Mouse (Mus musculus): ENCODE measurements around the gene Cdk14. TPM values are rescaled to one million over a fixed set of nuclear protein-coding genes. Genes with fewer than 3 reads are reported as not detected.

The Cdk14 gene
- polyA plus RNA-seq, 1 experiment from 2014 or later: 21.8 TPM

DNA sequence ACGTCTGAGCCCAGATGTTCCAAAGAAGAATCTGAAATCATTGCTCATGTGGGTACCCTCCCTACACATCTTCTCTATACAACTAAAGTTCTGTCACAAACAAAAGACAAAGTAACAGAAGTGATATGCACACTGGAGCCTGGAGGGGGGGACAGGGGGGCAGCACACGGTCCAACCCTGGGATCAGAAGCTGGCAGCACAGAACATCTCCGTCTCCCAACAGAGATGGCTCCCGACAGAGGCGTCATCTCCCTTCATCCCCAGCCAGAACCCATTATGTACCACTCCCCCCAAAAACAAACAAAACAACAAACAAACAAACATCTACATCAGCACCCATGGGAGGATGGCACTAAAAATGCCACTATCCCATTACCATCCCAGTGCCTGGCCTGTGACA lies 59.8 kb downstream of the Cdk14 start:
- H3K27me3 ChIP-seq: no peaks in the 10 kb centered on the region
- ATAC-seq: no peak
- no peak overlapping the region for H3K27ac ChIP-seq
- H3K9ac ChIP-seq: no peak overlapping the region
- WGBS: 89% methylated on average over 5 of the region's 5 CpGs
- H3K4me3 ChIP-seq: no peak overlapping the region
- H3K4me2 ChIP-seq: no peak overlapping the region
- H3K4me1 ChIP-seq: peaks cover 6% of the 10 kb centered on the region
- H3K9me3 ChIP-seq (replicated peaks): peaks cover 8% of the 10 kb centered on the region; the same call in 1 of the 2 replicates
- H3K36me3 ChIP-seq (ENCODE audit: poor library complexity, severe bottlenecking): peaks cover 6% of the 10 kb centered on the region

GRCm38 (mm10) chr5:5359915-5360314 lies 60.2 kb downstream of the Cdk14 start:
- Histone ChIP-seq H3K9me3 (replicated peaks) (peaks cover 8% of the 10 kb centered on the region; the same call in 1 of the 2 replicates), H3K9ac (no peak overlapping the region), H3K4me2 (no peak overlapping the region), H3K27me3 (no peaks in the 10 kb centered on the region), H3K4me3 (no peak overlapping the region), H3K36me3 (ENCODE audit: poor library complexity, severe bottlenecking) (peaks cover 6% of the 10 kb centered on the region), H3K4me1 (peaks cover 6% of the 10 kb centered on the region), H3K27ac (no peak overlapping the region)
- no peak for ATAC-seq
- 79% methylated on average over 3 of the region's 3 CpGs for WGBS

- ATAC-seq: no peak
- H3K4me1 ChIP-seq: peaks cover 6% of the 10 kb centered on the region
- H3K9ac ChIP-seq: no peak overlapping the region
- peaks cover 6% of the 10 kb centered on the region for H3K36me3 ChIP-seq (ENCODE audit: poor library complexity, severe bottlenecking)
- no peak overlapping the region for H3K4me2 ChIP-seq
- H3K9me3 ChIP-seq (replicated peaks): peaks cover 8% of the 10 kb centered on the region; the same call in 1 of the 2 replicates
- no peak overlapping the region for H3K4me3 ChIP-seq
- H3K27me3 ChIP-seq: no peaks in the 10 kb centered on the region; the same call in 1 of the 2 replicates
- WGBS: 97% methylated on average over 5 of the region's 5 CpGs
- no peak overlapping the region for H3K27ac ChIP-seq
Observed at GRCm38 (mm10) chr5:5359370-5359769, 60.7 kb downstream of the Cdk14 start.

GRCm38 (mm10) chr5:5358019-5358717 lies 61.9 kb downstream of the Cdk14 start:
- H3K27ac ChIP-seq: no peak overlapping the region
- no peak overlapping the region for H3K9ac ChIP-seq
- no peak overlapping the region for H3K4me2 ChIP-seq
- WGBS: 91% methylated on average over 18 of the region's 18 CpGs
- ATAC-seq: no peak
- no peaks in the 10 kb centered on the region; the same call in 1 of the 2 replicates for H3K27me3 ChIP-seq
- peaks cover 6% of the 10 kb centered on the region for H3K4me1 ChIP-seq
- H3K4me3 ChIP-seq: no peak overlapping the region
- peaks cover 8% of the 10 kb centered on the region; the same call in 1 of the 2 replicates for H3K9me3 ChIP-seq (replicated peaks)
- H3K36me3 ChIP-seq (ENCODE audit: poor library complexity, severe bottlenecking): peaks cover 4% of the 10 kb centered on the region

DNA sequence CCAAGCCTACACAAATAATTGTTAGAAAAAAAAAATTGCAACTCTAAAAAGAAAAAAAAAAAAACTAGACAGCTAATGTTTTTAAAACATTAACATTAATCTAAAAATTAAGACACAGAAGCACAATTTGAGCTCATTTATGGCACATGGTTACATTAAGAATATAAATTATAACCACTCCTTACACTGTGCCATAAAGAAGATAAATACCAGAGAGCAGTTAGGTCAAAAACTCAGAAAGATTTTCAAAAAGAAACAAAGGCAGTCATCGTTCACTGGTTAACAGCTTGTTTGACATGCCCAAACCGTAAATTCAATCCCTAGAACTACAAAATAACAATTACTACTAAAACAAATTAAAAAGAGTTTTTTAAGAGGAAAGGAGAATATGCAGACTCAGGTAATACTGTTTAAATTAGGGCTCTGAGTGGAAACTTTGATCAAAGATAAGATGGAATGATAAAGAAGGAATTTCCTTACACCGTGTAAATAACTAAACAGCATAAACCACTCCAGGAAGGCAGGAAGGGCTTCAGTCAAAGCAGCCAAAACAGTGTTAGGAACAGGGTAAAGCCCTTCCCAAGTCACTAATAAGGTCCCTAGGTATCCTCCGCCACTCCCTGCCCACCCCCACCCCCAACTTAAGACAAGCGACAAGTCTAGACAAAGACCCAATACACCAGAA lies 65.3 kb downstream of the Cdk14 start:
- Histone ChIP-seq H3K36me3 (ENCODE audit: poor library complexity, severe bottlenecking) (no peaks in the 10 kb centered on the region), H3K4me3 (no peak overlapping the region), H3K9ac (no peak overlapping the region), H3K27ac (no peak overlapping the region), H3K27me3 (no peaks in the 10 kb centered on the region; the same call in 1 of the 2 replicates), H3K9me3 (replicated peaks) (peaks cover 3% of the 10 kb centered on the region; the same call in 1 of the 2 replicates), H3K4me2 (no peak overlapping the region), H3K4me1 (peaks cover 6% of the 10 kb centered on the region)
- 37% methylated on average over 5 of the region's 5 CpGs for WGBS
- ATAC-seq: no peak

- H3K36me3 ChIP-seq (ENCODE audit: poor library complexity, severe bottlenecking): no peaks in the 10 kb centered on the region
- no peaks in the 10 kb centered on the region for H3K9me3 ChIP-seq (replicated peaks)
- ATAC-seq: no peak
- 11% methylated on average over 1 of the region's 1 CpGs for whole genome bisulfite sequencing
- H3K4me3 ChIP-seq: no peak overlapping the region
- no peak overlapping the region for H3K27ac ChIP-seq
- H3K4me1 ChIP-seq: peaks cover 6% of the 10 kb centered on the region
- H3K27me3 ChIP-seq: no peaks in the 10 kb centered on the region; the same call in 1 of the 2 replicates
- no peak overlapping the region for H3K4me2 ChIP-seq
- no peak overlapping the region for H3K9ac ChIP-seq
Observed at GRCm38 (mm10) chr5:5353946-5354345, 66.2 kb downstream of the Cdk14 start.

DNA sequence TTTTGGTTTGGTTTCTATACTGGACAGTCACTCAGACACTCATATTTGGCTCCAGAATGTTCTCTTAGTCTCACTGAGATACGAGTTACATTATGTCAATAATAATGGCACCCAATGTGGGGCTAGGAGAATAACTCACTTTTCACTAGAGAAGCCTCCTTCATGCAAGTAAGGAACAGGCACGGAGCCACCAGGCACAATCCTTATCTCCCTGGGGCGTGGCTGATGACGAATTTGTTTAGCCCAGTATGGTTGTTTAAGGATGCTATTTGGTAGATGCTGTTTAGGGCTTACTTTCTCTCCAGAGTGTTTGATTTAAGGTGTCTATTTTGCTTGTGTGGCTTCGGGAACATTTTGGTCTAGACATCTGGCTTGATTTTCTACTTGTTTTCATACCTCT lies 75.5 kb downstream of the Cdk14 start:
- Histone ChIP-seq H3K4me1 (peaks cover 28% of the 10 kb centered on the region), H3K4me3 (no peak overlapping the region), H3K9ac (no peak overlapping the region), H3K36me3 (ENCODE audit: poor library complexity, severe bottlenecking) (no peaks in the 10 kb centered on the region), H3K4me2 (no peak overlapping the region), H3K27me3 (no peaks in the 10 kb centered on the region), H3K27ac (no peak overlapping the region), H3K9me3 (replicated peaks) (no peaks in the 10 kb centered on the region)
- WGBS: 93% methylated on average over 5 of the region's 5 CpGs
- ATAC-seq: no peak

DNA sequence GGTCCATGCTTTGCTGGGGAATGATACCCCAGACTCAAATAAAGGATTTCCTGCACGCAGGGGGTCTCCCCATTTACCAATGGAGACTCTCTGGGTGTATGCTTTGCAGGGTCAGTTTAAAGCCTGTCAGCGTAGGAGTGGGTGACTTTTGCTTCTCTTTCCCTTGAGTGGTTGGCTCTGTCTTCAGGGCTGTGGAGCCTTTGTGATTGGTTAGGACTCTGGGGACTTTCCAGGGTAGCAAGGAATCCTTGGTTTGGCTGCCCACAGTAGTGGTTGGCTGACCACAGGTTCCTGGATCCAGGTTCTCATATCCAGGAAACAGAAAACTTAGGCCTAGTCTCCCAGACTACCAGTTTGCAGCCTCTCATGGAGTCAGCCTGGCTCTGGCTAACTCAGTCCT lies 76.4 kb downstream of the Cdk14 start:
- H3K27me3 ChIP-seq: no peaks in the 10 kb centered on the region
- no peak overlapping the region for H3K4me2 ChIP-seq
- no peak overlapping the region for H3K9ac ChIP-seq
- peak overlapping the region; percentile 88 for H3K27ac ChIP-seq
- no peaks in the 10 kb centered on the region for H3K36me3 ChIP-seq (ENCODE audit: poor library complexity, severe bottlenecking)
- WGBS: 85% methylated on average over 2 of the region's 2 CpGs
- peaks cover 28% of the 10 kb centered on the region for H3K4me1 ChIP-seq
- H3K9me3 ChIP-seq (replicated peaks): no peaks in the 10 kb centered on the region
- H3K4me3 ChIP-seq: no peak overlapping the region
- no peak for ATAC-seq

GRCm38 (mm10) chr5:5343267-5343666 lies 76.8 kb downstream of the Cdk14 start:
- H3K4me1 ChIP-seq: peaks cover 28% of the 10 kb centered on the region
- no peaks in the 10 kb centered on the region for H3K36me3 ChIP-seq (ENCODE audit: poor library complexity, severe bottlenecking)
- H3K27me3 ChIP-seq: no peaks in the 10 kb centered on the region
- no peak overlapping the region for H3K9ac ChIP-seq
- ATAC-seq: peak; percentile 71
- peak overlapping the region; percentile 88 for H3K27ac ChIP-seq
- H3K9me3 ChIP-seq (replicated peaks): peaks cover 2% of the 10 kb centered on the region
- WGBS: 46% methylated on average over 2 of the region's 2 CpGs
- no peak overlapping the region for H3K4me2 ChIP-seq
- no peak overlapping the region for H3K4me3 ChIP-seq

DNA sequence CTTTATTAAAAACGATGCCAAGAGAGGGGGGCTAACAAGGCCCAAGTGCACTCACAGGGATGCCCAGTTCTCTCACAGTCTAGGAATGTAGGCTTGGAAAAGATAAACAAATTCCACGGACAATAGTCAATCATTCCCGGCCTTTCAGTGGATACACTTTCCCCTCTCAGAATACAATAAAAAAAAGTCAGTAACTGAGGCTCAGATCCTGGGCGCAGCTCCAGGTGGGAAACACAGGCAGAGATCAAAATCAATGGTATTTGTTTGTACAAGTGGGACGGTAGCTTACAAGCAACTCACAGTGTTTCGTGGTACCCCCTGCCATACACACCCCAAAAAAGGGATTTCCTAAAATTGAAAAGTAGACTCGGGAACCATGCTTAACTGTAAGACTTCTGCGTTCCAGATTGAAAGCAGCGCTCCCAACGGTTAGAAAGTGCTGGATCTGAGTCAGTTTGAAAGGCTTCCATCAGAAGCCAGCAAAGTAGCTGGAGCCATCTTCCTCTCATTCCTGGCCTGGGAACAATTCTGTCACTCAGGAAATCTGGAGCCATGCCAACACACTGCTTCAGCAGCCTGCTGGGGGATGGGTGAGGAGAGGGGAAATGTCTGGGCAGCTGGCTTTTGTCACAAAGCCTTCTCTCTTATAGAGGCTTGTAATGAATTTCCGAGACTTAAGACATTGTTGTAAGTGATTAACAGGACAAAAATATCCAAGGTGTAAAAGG lies 77.5 kb downstream of the Cdk14 start:
- Histone ChIP-seq H3K4me2 (peak overlapping the region; percentile 33), H3K9ac (no peak overlapping the region), H3K9me3 (replicated peaks) (peaks cover 7% of the 10 kb centered on the region), H3K27ac (peak overlapping the region; percentile 80), H3K36me3 (ENCODE audit: poor library complexity, severe bottlenecking) (no peaks in the 10 kb centered on the region), H3K27me3 (no peaks in the 10 kb centered on the region), H3K4me3 (no peak overlapping the region), H3K4me1 (peaks cover 28% of the 10 kb centered on the region)
- ATAC-seq: peak; percentile 93
- 25% methylated on average over 11 of the region's 11 CpGs for WGBS

- H3K9me3 ChIP-seq (replicated peaks): peaks cover 7% of the 10 kb centered on the region
- no peak overlapping the region for H3K4me3 ChIP-seq
- H3K9ac ChIP-seq: no peak overlapping the region
- no peaks in the 10 kb centered on the region for H3K36me3 ChIP-seq (ENCODE audit: poor library complexity, severe bottlenecking)
- no peak for ATAC-seq
- 0 out of 2 replicates have a peak overlapping the region, but pooled peaks have one; percentile 80 for H3K27ac ChIP-seq
- peaks cover 28% of the 10 kb centered on the region for H3K4me1 ChIP-seq
- no peak overlapping the region for H3K4me2 ChIP-seq
- no peaks in the 10 kb centered on the region for H3K27me3 ChIP-seq
- WGBS: 77% methylated on average over 8 of the region's 8 CpGs
Observed at GRCm38 (mm10) chr5:5341611-5342010, 78.5 kb downstream of the Cdk14 start.

DNA sequence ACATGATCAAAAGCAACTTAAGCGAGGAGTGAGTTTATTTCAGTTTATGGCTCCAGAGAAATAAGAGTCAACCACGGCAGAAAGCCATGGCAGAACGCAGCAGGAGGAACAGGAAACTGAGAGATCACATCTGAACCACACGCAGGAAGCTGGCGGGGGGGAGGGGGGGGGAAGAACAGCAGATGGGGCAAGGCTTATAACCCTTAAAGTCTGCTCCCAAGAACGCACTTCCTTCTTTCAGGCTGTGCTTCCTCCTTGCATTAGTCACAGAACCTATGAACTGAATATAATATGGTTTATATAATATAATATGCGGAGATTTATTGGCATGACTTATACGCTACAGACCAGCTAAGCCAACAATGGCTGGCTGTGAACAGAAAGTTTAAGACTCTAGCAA lies 86.2 kb downstream of the Cdk14 start:
- ATAC-seq: no peak
- Histone ChIP-seq H3K4me3 (no peak overlapping the region), H3K9me3 (replicated peaks) (peaks cover 7% of the 10 kb centered on the region), H3K4me2 (no peak overlapping the region), H3K27ac (no peak overlapping the region), H3K27me3 (no peaks in the 10 kb centered on the region), H3K4me1 (no peaks in the 10 kb centered on the region), H3K36me3 (ENCODE audit: poor library complexity, severe bottlenecking) (no peaks in the 10 kb centered on the region), H3K9ac (no peak overlapping the region)
- 95% methylated on average over 8 of the region's 8 CpGs for WGBS
